Mouse (Mus musculus) thymus, postnatal 25 days (tissue): Measurements from ENCODE around the gene Dusp1.

Experiments
- DNase-seq: peaks from one replicate; pipeline ENCODE4 v3.0.0; 2022

Dusp1 gene

DNA sequence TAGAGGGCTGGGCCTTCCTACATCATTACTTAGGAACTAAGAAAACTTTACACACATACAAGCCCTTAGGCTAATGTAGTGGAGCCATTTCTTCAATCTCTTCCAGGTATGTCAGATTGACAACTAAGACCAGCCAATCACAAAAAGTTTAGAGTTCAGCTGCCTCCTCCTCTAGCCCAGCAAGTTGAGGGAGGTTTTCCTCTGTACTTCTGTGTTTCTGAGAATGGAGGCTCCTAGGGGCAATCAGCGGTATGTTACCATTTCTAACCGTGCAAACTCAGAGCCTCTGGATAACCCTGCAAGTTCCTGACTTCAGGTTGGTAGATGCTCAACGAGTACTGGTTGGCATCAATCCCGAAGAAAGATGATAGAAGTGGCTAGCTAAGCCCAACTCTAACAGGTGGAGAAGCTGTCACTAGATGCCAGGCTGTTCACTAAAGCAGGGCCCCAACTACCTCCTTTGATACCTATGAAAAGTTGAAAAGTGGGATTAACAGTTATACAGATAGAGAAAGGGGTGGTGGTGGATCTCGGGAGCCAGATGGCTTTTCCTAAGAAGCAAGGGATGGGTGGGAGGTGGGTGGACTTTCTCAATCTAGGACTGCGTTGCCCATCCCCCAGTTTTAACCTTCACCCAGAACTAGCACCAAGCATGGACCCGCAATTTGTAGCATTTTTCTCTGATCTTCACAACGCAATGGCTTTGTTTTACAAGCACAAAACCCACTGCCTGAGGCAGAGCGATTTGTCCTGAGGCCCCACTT, 1.2 kb downstream of the Dusp1 start:
- peak; percentile 33 for DNase-seq

DNA sequence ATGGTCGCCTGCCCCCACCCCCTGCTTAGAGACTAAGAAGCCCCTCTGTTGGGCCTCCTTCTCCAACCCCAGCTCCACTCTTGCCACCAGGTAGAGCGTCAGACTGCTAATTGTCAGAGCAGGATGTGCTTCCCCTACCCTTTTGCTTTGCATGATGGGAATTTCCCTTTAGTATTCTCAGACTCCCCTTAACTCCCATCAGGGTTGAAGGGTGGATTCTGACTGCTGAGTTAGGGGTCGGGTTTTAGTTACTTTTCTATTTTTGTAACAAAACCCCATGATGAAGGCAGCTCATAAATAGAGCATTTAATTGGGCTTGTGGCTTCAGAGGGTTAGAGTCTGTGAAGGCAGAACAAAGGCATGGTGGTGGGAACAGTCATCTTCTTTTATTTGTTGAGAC, 8.9 kb downstream of the Dusp1 start:
- DNase-seq = no peak

DNA sequence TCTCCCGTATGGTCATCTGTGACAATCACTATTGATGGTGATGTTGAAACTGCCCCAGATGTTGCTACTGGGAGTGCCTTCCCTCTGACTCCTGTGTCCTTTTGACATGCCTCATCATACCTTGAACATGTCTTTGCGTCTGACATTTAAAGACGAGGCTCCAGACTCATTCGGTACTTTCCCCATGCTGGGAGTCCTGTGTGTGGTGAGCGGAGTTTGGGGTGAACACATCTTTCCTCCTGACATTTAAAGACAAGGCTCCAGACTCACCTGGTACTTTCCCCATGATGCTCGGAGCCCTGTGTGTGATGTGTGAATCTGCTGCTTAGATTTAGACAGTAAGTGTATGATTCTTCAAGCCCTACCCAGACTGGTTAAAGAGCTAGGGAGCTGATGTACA, 10.8 kb downstream of the Dusp1 start:
- DNase-seq = no peak

DNA sequence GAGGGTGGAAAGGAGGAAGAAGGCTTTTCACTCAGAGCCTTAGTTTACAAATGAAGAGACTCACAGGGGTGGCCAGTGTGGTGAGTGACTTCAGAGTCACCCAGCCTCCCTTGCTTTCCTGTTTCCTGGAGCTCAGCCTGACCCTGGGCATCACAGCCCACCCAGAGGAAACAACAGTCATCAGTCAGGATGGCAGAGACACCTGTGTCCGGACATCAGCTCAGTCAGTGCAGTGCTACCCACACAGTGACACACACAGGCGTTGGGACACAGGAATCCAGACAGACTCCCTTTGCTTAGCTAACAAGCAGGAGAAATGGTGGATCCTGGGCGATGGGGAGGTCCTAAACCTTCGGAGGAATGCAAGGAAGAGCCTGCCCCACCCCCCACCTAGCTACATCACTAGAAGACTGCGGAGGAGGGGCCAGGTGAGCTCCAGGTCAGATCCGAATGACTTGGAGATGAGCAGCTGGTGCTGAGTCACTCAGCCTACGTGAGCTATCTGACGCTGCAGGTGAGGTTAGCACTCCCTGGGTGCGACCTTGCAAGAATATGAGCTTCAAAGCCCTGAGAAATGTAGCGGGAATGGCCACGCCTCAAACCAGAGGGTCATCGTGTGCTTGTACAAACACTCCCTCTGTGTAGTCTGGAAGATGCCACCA, 12.6 kb downstream of the Dusp1 start:
- no peak for DNase-seq

DNA sequence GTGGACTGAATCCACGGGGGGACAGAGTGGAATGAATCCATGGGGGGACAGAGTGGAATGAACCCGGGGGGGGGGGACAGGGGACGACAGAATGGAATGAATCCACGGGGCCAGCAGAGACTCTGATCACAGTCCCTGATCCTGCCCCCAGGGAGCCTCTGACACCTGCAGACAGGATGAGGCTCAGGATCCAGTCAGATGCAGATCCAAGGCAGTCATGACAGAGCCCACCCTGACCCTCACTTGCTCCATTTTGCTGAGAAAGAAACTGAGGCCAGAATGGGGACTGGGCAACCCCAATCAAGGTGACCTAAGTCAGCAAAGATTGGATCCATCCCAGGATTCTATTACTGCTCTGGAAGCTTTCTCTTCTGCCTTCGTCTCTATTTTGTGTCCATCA, 13.4 kb downstream of the Dusp1 start:
- no peak for DNase-seq

DNA sequence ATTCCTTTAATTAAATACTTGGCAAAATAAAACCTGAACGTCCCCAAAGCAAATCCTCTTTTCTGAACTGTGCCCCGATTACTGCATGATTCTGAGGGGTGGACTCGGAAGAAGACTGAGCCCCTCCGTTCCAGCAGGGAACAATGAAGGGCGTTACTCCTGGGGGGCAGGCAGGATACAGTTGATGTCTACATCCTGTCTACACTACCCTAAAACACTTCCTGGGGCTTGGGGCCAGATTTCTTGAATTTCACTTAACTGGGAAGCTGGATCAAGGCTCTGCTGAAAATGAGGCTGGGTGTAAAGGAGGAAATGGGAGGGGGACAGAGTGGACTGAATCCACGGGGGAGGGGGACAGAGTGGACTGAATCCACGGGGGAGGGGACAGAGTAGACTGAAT, 14.2 kb downstream of the Dusp1 start:
- DNase-seq = no peak

DNA sequence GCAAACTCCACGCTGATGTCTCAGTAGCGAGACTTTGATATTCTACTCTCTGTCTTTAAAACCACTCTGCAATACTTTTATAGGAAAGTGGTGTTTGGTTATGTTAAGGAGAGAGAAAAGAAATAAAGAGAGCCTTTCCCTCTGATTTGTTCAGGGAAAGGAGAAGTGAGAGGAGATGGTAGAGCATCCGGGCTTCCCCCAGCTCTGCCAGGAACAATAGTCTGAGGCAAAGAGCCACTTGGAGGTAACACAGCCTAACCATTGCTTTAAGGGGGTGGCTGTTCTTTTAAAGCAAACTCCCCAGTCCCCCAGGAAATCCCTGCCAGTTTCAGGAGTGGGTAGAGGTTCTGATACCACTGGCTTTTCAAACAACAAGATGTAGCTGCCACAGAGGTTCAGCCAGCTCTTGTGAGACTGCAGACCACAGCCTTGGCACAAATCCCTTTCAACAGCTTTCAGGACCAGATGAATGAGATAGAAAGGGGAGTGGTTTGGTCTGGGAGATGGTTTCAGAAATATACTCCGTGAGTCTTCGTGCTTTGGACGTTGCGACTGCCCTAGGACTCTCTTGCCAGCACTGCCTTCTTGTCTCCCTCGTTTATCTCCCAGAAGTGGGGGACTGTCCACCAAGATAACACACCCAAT, 17.5 kb downstream of the Dusp1 start:
- no peak for DNase-seq

DNA sequence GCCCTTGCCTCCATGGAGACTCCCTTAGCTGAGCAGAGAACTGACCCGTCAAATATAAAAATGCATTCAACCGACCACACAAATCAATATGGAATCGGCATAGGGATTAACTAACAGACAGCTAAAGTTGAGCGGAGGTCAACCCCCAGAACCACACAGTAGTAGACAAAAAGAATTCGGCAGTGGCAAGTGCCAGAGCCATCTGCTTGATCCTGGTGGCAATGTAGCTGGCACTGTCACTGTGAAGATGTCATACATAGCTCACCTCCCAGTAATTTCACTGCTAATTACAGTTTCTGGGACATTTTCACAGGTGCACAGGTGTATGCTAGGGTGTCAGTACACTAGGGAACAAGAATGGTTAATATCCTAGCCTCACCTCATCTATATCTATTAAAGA, 21.8 kb downstream of the Dusp1 start:
- DNase-seq = no peak

DNA sequence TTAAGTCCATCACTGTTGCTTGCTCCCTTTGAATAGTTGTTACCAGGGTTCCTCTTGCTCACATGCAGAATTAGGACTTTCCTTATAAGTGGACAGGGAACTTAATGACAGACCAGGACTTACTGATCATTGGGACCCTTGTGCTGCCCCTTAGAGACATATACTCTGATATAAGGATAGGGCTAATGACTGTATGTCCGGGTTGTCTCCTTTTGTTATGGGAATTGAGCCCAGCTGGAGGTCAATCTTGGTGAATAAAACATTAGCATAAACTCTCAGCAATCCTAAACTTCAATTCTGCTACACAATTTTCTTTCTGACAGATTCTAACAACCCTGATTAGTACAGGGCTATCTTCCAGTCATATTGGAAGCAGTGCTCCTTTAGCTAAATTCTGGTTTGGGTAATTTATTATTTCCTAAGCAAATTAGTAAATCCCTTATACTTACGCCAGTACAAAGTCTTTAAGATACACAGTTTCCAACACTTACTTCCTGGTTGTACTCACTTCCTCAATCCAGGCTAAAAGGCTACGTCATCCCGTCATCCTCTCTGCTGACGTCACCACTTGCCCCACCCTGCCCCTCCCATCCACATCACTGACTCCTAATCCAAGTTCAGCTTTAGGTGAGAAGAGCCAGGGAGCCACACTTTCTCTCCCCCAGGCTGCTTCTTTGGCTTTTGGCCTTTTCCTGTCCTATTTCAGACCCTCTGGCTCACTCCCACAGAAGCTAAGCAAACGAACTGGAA, 24.0 kb downstream of the Dusp1 start:
- DNase-seq = no peak

DNA sequence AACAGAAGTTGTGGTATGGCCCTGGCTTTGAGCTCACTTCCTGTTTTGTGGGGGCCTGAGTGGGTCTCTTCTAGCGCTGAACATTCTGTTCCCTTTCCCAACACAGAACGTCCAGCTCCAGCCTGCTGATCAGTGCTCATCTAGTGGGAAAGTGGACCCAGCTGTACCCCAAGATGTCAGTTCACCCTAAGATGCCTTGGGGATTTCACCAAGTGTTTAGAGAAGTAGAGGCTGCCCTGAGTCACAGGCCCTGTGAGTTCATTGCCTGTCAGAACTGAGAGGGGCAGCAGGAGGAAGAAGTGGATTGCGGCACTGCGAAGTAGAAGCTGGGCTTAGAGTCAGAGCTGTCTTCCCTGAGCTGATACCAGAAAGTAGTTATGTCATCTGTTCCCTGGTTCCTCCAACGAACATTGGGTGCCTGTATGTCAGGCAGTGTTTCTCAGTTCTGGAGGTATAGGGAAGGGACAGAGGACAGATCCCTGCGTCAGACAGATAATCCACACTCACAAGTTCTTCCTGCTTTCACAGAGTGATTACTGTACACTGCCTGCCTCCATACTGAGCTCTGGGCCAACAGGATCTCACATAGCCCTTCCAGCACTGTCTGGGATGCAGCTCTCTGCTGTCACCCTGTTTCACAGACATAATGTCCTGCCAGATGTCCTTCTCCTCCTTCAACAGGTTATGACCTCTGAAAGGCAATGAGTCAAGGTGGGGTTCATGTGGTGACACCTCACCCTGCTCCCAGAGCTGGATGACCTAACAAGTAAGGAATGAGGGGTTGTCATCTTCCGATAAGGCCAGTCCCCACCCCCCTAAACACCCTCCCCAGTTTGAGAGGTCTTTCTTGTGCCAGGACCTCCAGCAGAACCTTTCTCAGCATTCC, 26.4 kb downstream of the Dusp1 start:
- DNase-seq = no peak

DNA sequence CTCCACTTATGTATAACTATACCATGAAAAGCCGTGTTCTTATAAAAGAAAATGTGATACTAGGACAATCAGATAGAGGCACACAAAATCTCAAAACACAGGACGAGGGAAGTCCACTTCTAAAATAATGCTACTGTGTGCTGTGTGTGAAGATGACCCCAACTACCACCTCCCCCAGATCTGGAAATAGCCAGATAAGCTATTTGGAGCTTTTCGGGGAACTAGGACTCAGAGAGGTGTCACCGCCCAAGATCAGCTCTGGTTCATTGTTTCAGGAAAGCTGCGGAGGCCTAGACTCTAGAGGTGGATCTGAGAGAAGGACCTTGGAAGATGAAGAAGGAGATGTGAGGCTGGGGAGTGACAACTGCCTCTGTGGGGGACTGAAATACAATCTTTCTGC, 27.2 kb downstream of the Dusp1 start:
- DNase-seq = no peak

DNA sequence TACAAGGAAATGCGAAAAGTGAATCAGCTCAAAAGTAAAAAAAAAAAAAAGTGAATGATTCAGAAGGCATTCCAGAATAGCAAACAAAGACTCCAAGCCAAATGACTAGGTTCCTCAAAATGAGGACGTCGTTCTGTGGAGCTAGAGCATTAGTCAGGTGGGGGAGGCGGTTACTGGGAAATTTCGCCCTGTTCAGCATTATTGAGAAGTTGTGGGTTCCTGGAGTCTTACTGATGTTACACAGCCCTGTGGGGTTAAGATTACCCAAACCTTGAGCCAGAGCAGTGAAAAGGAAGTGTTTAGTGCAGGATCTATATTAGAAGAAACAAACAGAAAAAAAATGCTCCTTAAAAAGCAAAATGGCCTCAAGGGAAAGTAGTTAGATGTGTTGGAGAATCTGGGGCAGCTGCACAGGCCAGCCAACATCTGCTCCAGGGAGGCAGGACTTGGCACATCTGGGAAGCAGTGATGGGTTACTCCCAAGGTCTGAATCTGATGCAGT, 28.0 kb downstream of the Dusp1 start:
- DNase-seq = no peak

DNA sequence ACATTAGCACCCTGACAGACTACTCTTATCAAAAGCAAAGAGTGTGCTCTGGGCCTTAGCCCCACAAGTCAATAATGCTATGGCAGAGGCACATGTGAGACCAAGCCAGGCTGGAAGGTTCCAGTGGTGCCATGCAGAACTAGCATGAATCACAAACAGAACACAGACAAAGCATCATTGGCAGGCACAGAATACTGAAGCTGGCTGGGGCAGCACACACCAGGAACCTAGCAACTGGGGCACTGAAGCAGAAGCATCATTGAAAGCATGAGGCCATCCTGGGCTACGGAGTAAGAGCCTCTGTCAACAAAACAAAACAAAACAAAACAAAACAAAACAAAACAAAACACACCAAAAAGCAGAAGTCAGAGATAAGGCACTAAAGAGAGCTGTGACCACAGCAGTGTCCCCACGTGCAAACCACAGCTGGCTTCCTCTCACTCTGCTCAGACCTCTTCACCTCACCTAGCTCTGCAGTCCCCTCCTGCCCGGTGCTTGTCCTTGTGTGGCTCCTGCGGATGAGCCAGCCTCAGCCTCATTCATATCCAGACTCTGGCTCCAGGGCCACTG, 29.4 kb downstream of the Dusp1 start:
- DNase-seq = no peak

DNA sequence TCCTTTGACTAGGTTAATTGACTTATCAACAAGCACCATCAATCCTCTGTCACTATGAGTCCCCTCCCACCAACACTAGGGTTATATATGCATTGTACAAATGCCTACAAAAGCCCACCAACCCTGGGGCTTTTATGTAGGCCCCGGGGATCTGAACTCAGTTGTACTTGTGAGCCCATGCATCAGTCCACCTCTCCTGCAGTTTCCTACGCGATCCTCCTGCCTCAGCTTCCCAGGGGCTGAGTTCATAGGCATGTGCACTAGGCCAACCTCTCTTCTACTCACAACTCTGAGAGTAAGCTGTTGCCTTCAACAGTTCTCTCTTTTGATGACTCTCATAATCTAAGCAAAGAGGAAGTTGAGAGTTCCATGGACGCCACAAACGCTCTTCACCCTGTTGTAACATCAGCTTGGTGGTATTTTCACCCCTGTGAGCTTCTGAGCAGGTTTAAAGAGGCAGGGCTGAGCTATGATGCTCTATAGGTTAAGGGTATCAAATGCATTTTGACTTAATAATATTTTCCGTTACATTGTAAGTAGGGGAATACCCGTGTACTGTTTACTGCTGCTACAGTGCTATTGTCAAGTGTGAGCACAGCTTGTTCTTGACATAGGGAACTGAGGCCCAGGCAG, 30.4 kb downstream of the Dusp1 start:
- no peak for DNase-seq

DNA sequence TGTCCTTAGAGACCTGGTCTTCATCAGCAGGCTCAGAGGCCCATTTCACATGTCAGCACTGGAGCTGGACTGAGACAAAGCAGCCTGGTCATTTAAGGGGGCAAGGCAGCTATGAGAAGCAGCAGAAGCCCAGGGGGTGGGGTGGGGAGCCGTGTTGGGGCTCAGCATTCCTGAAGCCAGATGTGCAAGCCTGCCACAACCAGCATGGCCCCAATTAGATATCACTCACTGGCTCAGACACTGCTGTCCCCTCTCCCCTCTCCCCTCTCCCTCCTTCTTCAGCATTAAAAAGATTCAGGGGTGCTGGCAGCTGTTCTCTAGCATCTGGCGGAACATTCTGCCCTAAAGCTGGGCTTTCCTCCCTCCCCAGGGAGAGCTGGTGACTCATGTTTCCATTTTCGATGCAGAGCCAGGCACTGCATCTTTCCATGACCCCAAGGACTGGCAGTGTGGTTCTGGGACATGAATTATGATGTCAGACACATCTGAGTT, 31.3 kb downstream of the Dusp1 start:
- no peak for DNase-seq

DNA sequence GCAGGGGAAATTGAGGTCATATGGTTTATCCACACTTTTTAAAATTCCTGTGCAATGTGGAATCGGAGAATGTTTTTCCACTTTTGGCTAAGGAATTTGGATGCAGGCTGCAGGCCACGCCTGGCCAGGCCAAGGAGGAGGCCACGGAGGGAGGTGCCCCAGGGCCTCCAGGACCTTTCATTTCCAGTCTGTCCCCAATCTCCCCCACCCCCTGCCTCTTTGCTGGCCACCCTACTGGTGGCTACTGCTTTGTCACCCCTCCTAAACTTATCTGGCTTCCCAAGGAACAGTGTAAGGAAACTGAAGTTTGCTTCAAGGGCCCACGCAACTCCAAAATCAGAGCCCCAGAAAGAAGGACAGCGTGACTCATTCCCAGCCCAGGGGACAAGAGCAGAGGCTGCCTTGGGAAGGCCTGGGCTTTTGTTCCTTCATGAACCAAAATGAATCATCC, 32.1 kb downstream of the Dusp1 start:
- DNase-seq = no peak

DNA sequence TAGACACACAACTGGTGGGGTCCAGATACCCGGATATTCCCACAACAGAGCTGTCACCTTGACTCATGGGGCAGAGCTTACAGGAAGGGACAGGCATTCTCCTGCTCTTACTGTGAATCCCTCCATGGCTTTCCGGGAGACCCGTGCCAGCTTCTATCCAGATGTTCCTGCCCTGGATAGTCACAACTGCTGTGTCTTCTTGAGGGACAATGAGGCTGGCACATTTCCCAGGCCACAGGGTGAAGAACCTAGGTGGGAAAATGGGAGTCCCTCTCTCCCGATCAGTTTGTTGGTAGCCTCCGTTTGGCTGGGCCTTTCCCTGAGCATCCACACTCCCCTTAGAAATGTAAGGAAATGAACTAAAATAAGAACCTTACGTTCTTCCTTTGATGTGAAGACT, 33.2 kb downstream of the Dusp1 start:
- no peak for DNase-seq

DNA sequence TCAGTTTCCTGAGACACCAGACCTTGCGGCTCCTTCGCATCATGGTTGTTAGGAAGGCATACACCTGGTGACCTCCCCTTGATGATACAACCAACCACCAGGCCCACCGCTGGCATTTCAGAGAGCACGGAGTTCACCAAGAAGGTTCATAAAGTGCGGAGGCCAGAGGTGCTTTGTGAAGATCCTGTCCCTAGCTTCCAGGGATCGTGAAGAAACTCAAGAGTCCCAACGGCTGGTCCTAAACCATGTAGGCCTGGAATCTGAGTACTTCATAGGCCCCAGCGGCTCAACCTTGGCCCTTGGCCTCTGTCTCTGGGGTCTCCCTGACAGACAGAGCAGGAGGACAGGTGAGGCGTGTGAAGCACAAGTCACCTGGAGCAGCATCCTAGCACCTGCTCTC, 34.6 kb downstream of the Dusp1 start:
- DNase-seq = no peak

DNA sequence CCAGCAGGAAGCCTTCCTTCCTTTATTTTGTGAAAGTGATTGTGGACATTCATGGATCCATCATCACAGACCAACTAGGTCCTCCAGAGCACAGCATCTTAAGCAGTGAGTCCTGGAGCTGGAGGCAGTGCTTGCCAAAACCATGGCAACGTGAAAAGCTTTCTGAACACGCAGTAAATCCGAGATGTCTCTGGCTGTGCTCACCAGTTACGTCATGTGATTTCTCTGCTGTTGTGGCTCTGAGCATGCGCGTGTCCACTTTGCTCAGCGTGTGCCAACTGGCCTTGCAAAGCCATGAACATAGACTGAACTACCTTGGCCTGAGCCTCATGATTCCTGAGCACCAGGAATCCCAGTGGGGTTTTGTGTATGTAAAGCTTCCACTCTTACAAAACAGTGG, 36.6 kb downstream of the Dusp1 start:
- DNase-seq = no peak

DNA sequence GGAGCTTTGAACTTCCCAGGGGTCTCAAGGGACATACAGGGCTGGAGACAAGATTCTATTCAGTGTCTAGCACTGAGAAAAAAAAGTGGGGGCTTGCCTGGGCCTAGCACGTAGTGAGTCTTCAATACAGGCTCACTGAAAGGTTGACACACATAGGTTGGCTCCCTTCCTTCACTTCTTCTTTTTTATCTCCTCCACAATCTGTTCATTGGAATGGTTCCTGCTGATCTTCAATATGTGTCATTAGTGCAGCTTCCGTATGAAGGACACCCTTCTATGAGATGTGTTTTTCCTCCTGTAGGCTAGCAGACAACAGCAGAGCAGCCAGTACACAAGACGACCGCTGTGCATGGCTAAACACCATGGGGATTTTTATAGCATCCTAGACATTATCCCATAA, 37.1 kb downstream of the Dusp1 start:
- DNase-seq = no peak

DNA sequence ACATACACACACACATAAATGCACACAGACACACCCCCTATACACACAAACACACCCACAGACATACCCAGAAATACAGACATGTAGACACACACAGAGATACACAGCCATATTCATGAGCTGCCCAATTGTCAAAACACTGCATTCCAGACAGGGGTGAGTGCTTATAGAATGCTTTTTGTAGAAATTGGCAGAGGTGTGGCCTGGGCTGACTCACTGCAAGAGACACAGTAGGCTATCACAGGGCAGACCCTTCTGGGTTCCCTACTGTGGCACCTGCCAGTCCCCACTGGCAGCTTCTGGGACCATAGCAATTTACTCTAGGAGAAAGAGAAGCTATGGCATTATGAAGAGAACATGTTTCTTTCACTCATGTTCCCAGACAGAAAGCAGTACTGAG, 37.6 kb downstream of the Dusp1 start:
- DNase-seq = no peak
